Mouse (Mus musculus) testis, adult 2 months (tissue): ENCODE measurements around the gene Tnfrsf22.

Source experiments
- CTCF ChIP-seq: fragments of 200-500 bp; IDR thresholded peaks from 2 replicates; pipeline ENCODE4 v1.5.1; 2012; ENCODE audit warnings: low read depth, mild to moderate bottlenecking, inconsistent platforms, low read length, moderate library complexity; ENCODE audit not compliant: control insufficient read depth, insufficient read depth, insufficient replicate concordance
- POLR2A ChIP-seq: fragments of 200-500 bp; IDR thresholded peaks from 2 replicates; pipeline ENCODE4 v1.6.1; 2012; ENCODE audit warnings: low read depth, mild to moderate bottlenecking, inconsistent platforms, low read length, moderate library complexity; ENCODE audit not compliant: control insufficient read depth

GRCm38 (mm10) chr7:143689481-143689880 is 40.0 kb upstream of the Tnfrsf22 start:
- TF ChIP-seq POLR2A (no peak), CTCF (no peak)
